Mouse (Mus musculus) CD8-positive naive resting alpha-beta T cell, adult 2 months (primary cell): ENCODE data around the gene Tfdp1.

Experiments
- DNase-seq, 2 experiments: peaks; one replicate each; pipeline ENCODE4 v3.0.0; 2022; ENCODE audit warnings: low read depth in 2 of 2, low spot score in 2 of 2

Gene Tfdp1

DNA sequence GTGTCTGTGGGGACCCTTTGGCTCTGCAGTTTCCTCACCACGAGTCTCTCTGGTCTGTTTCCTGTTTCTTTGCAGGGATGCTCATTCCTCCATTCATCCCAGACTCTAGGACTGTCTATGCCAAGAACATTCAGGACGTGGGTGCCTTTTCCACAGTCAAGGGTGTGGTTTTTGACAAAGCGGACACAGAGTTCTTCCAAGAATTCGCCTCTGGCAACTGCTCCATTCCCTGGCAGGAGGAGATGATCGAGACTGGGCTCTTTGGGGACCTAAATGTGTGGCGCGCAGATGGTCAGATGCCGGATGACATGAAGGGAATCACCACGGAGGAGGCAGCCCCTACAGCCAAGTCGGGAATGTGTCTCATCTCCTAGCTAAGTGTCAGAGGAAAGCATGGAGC is 77.3 kb downstream of the Tfdp1 start:
- DNase-seq, result no peak

- DNase-seq, result no peak
These were observed 80.6 kb downstream of the Tfdp1 start for GRCm38 (mm10) chr8:13419111-13419639.

GRCm38 (mm10) chr8:13420970-13421369 is 82.4 kb downstream of the Tfdp1 start:
- DNase-seq, result no peak

- DNase-seq, result no peak
These were observed 88.8 kb downstream of the Tfdp1 start for GRCm38 (mm10) chr8:13427351-13427750.
